Mouse (Mus musculus): ENCODE results near the gene 9130230L23Rik. TPM values are rescaled to one million over a fixed set of nuclear protein-coding genes. Genes with fewer than 3 reads are reported as not detected.

The 9130230L23Rik gene
- total and polyA plus RNA-seq, 3 experiments, result 0.20 to 0.30 TPM; not detected in 1

- H3K4me3 ChIP-seq (replicated peaks in 1 of 3; ENCODE audit: low read depth in 2 of 3, low read length in 2 of 3, poor library complexity in 1 of 3), result no peak within 1 kb of the TSS
- peaks cover 7% of the 10 kb centered on the region for H3K9me3 ChIP-seq (replicated peaks; ENCODE audit: low read length)
- H3K27me3 ChIP-seq (replicated peaks), result peaks cover 2% of the 10 kb centered on the region
- no peak within 1 kb of the TSS for H3K4me2 ChIP-seq (ENCODE audit: insufficient read depth, low read depth, poor library complexity, severe bottlenecking)
- dilution Hi-C loops (cut with MboI; ENCODE audit: extremely low pct_ligation_motif_present, extremely low pct_unique_long_range_greater_than_20kb, low sequenced_read_pairs) (no loop called here), in situ Hi-C loops (cut with MboI; ENCODE audit: low pct_ligation_motif_present, low pct_unique_long_range_greater_than_20kb, low sequenced_read_pairs) (loop anchor here (10.0 kb wide), 1 partner anchor 100 kb away; no protein-coding TSS in a partner anchor)
- H3K4me1 ChIP-seq (ENCODE audit: control insufficient read depth in 1 of 2, insufficient read depth in 2 of 2), result peaks cover 13 to 62% of the 10 kb centered on the region in 2 experiments
- H3K27ac ChIP-seq (ENCODE audit: insufficient read depth, low read depth), result no peak within 1 kb of the TSS
- no peak for DNase-seq (ENCODE audit: extremely low read depth)
- H3K36me3 ChIP-seq (replicated peaks in 1 of 2; ENCODE audit: control insufficient read depth in 1 of 2, insufficient read depth in 1 of 2, low read length in 1 of 2), result no peaks in the 10 kb centered on the region
- H3K9ac ChIP-seq (ENCODE audit: insufficient read depth, low read depth), result no peak within 1 kb of the TSS
- TF ChIP-seq JUND (conservative IDR thresholded peaks at IDR 0.05; ENCODE audit: low read depth, low read length) (no peak), TCF12 (IDR thresholded peaks at IDR 0.05; ENCODE audit: low read depth, low read length) (no peak), NRF1 (IDR thresholded peaks at IDR 0.05; ENCODE audit: low read depth, low read length) (no peak), ETS1 (conservative IDR thresholded peaks at IDR 0.05; ENCODE audit: low read depth, low read length) (no peak), KAT2A (IDR thresholded peaks at IDR 0.05; ENCODE audit: insufficient replicate concordance, low read length) (no peak), UBTF (IDR thresholded peaks at IDR 0.05; ENCODE audit: low read depth, low read length) (no peak), POLR2AphosphoS2 (IDR thresholded peaks at IDR 0.05; ENCODE audit: low read depth, low read length) (no peak), ZC3H11A (IDR thresholded peaks at IDR 0.05; ENCODE audit: low read depth, low read length) (no peak), TBP (conservative IDR thresholded peaks at IDR 0.05; ENCODE audit: low read depth, low read length) (no peak), CHD2 (IDR thresholded peaks at IDR 0.05; ENCODE audit: low read length) (no peak), PAX5 (IDR thresholded peaks at IDR 0.05; ENCODE audit: low read length) (no peak), BHLHE40 (IDR thresholded peaks at IDR 0.05; ENCODE audit: low read depth, low read length) (no peak), E2F4 (IDR thresholded peaks at IDR 0.05; ENCODE audit: insufficient replicate concordance, low read depth, low read length) (no peak), JUN (IDR thresholded peaks at IDR 0.05; ENCODE audit: insufficient read depth, low read depth, low read length) (no peak), USF2 (conservative IDR thresholded peaks at IDR 0.05; ENCODE audit: low read depth, low read length) (no peak), SMC3 (IDR thresholded peaks at IDR 0.05; ENCODE audit: low read depth, low read length) (no peak), MAX (IDR thresholded peaks at IDR 0.05; ENCODE audit: low read length) (no peak)
- no peaks in the 10 kb centered on the region for H3K79me2 ChIP-seq (replicated peaks; ENCODE audit: control insufficient read depth, extremely low read depth, insufficient read depth, poor library complexity, severe bottlenecking)
Measured at GRCm38 (mm10) chr5:65934783-65935182, 69.3 kb downstream of the 9130230L23Rik start, which contains the start of gene Chrna9. Gene Chrna9, plus strand, starts transcription at chr5:65934921.

GRCm38 (mm10) chr5:65933764-65934163, 70.3 kb downstream of the 9130230L23Rik start:
- dilution Hi-C loops (cut with MboI; ENCODE audit: extremely low pct_ligation_motif_present, extremely low pct_unique_long_range_greater_than_20kb, low sequenced_read_pairs), result no loop called here
- H3K4me3 ChIP-seq (replicated peaks in 1 of 3; ENCODE audit: low read depth in 2 of 3, low read length in 2 of 3, poor library complexity in 1 of 3), result no peak overlapping the region
- H3K27ac ChIP-seq (ENCODE audit: insufficient read depth, low read depth), result no peak overlapping the region
- H3K4me1 ChIP-seq (ENCODE audit: control insufficient read depth in 1 of 2, insufficient read depth in 2 of 2), result peaks cover 20 to 72% of the 10 kb centered on the region in 2 experiments
- no peaks in the 10 kb centered on the region for H3K79me2 ChIP-seq (replicated peaks; ENCODE audit: control insufficient read depth, extremely low read depth, insufficient read depth, poor library complexity, severe bottlenecking)
- H3K4me2 ChIP-seq (ENCODE audit: insufficient read depth, low read depth, poor library complexity, severe bottlenecking), result no peak overlapping the region
- no peak overlapping the region for H3K9ac ChIP-seq (ENCODE audit: insufficient read depth, low read depth)
- in situ Hi-C loops (cut with MboI; ENCODE audit: low pct_ligation_motif_present, low pct_unique_long_range_greater_than_20kb, low sequenced_read_pairs), result loop anchor here (10.0 kb wide), 1 partner anchor 99 kb away; no protein-coding TSS in a partner anchor
- peaks cover 7% of the 10 kb centered on the region for H3K9me3 ChIP-seq (replicated peaks; ENCODE audit: low read length)
- H3K27me3 ChIP-seq (replicated peaks), result peaks cover 2% of the 10 kb centered on the region
- no peaks in the 10 kb centered on the region for H3K36me3 ChIP-seq (replicated peaks in 1 of 2; ENCODE audit: control insufficient read depth in 1 of 2, insufficient read depth in 1 of 2, low read length in 1 of 2)
- DNase-seq (ENCODE audit: extremely low read depth), result peak; percentile 66
- TF ChIP-seq ELF1 (IDR thresholded peaks at IDR 0.05; ENCODE audit: low read depth, low read length) (no peak), JUND (conservative IDR thresholded peaks at IDR 0.05; ENCODE audit: low read depth, low read length) (no peak), MAFK (IDR thresholded peaks at IDR 0.05; ENCODE audit: insufficient replicate concordance, low read length) (peak; percentile 47; the same call in 1 of the 2 replicates), ZMIZ1 (IDR thresholded peaks at IDR 0.05; ENCODE audit: low read depth, low read length) (no peak), ETS1 (conservative IDR thresholded peaks at IDR 0.05; ENCODE audit: low read depth, low read length) (peak; percentile 51), IRF4 (IDR thresholded peaks at IDR 0.05; ENCODE audit: low read depth, low read length) (peak; percentile 62; the same call in 1 of the 2 replicates), ZNF384 (IDR thresholded peaks at IDR 0.05; ENCODE audit: low read depth, low read length) (peak; percentile 93), MAX (IDR thresholded peaks at IDR 0.05; ENCODE audit: low read length) (no peak), EP300 (IDR thresholded peaks at IDR 0.05; ENCODE audit: low read length) (peak; percentile 54), BHLHE40 (IDR thresholded peaks at IDR 0.05; ENCODE audit: low read depth, low read length) (peak; percentile 46), POLR2A (IDR thresholded peaks at IDR 0.05; ENCODE audit: low read depth, low read length) (no peak), JUN (IDR thresholded peaks at IDR 0.05; ENCODE audit: insufficient read depth, low read depth, low read length) (no peak)
